Mouse (Mus musculus) liver, postnatal 0 days (tissue): ENCODE data around the gene Sorcs2.

ENCODE experiments used
- CTCF ChIP-seq: sonication (generic); IDR thresholded peaks from 2 replicates; pipeline ENCODE4 v1.5.1; 2016; ENCODE audit warnings: antibody characterized with exemption, low read depth
- EP300 ChIP-seq: IDR thresholded peaks from 2 replicates; pipeline ENCODE4 v1.6.1; 2016; ENCODE audit warnings: antibody characterized with exemption, low read depth, mild to moderate bottlenecking

DNA sequence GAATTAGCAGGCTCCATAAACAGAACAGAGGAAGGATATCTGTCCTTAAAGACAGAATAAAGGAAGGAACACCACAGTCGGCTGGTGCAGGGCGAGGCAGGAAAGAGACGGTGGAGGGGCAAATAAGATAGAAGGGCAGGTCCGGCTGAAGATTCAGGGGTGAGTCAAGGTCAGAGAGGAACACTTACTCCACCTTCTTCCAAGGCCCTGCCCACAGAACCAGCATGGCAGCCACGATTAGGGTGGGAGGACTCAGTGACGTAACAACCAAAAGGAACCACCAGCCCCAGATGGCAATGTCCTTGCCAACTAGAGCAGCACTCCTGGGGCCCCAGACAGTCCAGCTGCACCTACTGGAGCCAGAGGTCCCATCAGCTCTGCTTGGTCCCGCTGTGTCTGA, 36.2 kb downstream of the Sorcs2 start:
- TF ChIP-seq CTCF = no peak
- TF ChIP-seq EP300 = no peak
